Mouse (Mus musculus): ENCODE data around the gene Vil1.
A peak's percentile ranks its signal among the peaks of the same experiment; 100 is the strongest.

Vil1 gene

GRCm38 (mm10) chr1:74412711-74413110 lies 3.5 kb downstream of the Vil1 start:
- no peak for DNase-seq (ENCODE audit: low spot score in 2 of 2)

- no peak for DNase-seq (ENCODE audit: low spot score in 2 of 2)
Observed at GRCm38 (mm10) chr1:74415143-74415542, 6.0 kb downstream of the Vil1 start.

- DNase-seq (ENCODE audit: low spot score in 2 of 2), result no peak
Observed at GRCm38 (mm10) chr1:74418747-74419439, 9.7 kb downstream of the Vil1 start.

GRCm38 (mm10) chr1:74419440-74419794 lies 10.2 kb downstream of the Vil1 start:
- no peak for DNase-seq (ENCODE audit: low spot score in 2 of 2)

GRCm38 (mm10) chr1:74423147-74423546 lies 14.0 kb downstream of the Vil1 start:
- no peak for DNase-seq (ENCODE audit: low spot score in 2 of 2)

- no peak for DNase-seq (ENCODE audit: low spot score in 2 of 2)
Observed at GRCm38 (mm10) chr1:74425845-74426244, 16.7 kb downstream of the Vil1 start.

GRCm38 (mm10) chr1:74433220-74433619 lies 24.0 kb downstream of the Vil1 start:
- no peak for DNase-seq (ENCODE audit: low spot score in 2 of 2)

GRCm38 (mm10) chr1:74434596-74434995 lies 25.4 kb downstream of the Vil1 start:
- DNase-seq (ENCODE audit: low spot score in 2 of 2), result no peak

GRCm38 (mm10) chr1:74435563-74435962 lies 26.4 kb downstream of the Vil1 start:
- DNase-seq (ENCODE audit: low spot score in 2 of 2), result no peak

GRCm38 (mm10) chr1:74437702-74438427 lies 28.7 kb downstream of the Vil1 start:
- no peak for DNase-seq (ENCODE audit: low spot score in 2 of 2)

- no peak for DNase-seq (ENCODE audit: low spot score in 2 of 2)
Observed at GRCm38 (mm10) chr1:74439166-74439876, 30.1 kb downstream of the Vil1 start.

- DNase-seq (ENCODE audit: low spot score in 2 of 2), result no peak
Observed at GRCm38 (mm10) chr1:74444538-74444937, 35.4 kb downstream of the Vil1 start.

GRCm38 (mm10) chr1:74452611-74453045 lies 43.5 kb downstream of the Vil1 start:
- DNase-seq (ENCODE audit: low spot score in 2 of 2), result no peak

- peak; percentile 19 to 34 for DNase-seq (ENCODE audit: low spot score in 2 of 2)
Observed at GRCm38 (mm10) chr1:74460273-74460672, 51.1 kb downstream of the Vil1 start.
